Mouse (Mus musculus) CD4-positive, CD25-positive, alpha-beta regulatory T cell, adult 4 months (primary cell): ENCODE measurements around the gene Ncdn. TPM values are rescaled to one million over a fixed set of nuclear protein-coding genes. Genes with fewer than 3 reads are reported as not detected.

Source experiments
- ATAC-seq: one replicate; pipeline ENCODE4 v1.8.0; 2017
- polyA plus RNA-seq, 2 experiments: library from polyadenylated mRNA; unstranded; fragments of 100-300 nt; shearing (Covaris generic); gene quantifications; one replicate each; pipeline ENCODE4 v1.2.1; 2017

The Ncdn gene
- polyA plus RNA-seq, 2 experiments from 2014 or later: 8.7 to 12.1 TPM

GRCm38 (mm10) chr4:126706630-126707438 lies 46.4 kb downstream of the Ncdn start:
- ATAC-seq: no peak

- no peak for ATAC-seq
Observed at GRCm38 (mm10) chr4:126696908-126697307, 56.3 kb downstream of the Ncdn start.

Other genes with a start within 250 kb of the Ncdn start
- under 1 TPM in 1 of 2 experiments, not detected in 1; 0.09 TPM for gene Ago4, start 220.0 kb downstream of the Ncdn start, polyA plus RNA-seq
- 1 to 10 TPM; 3.3 to 4.1 TPM for gene Clspn, start 196.5 kb downstream of the Ncdn start, polyA plus RNA-seq
- gene 5730409E04Rik, start 143.6 kb downstream of the Ncdn start, polyA plus RNA-seq: under 1 TPM; 0.36 to 0.82 TPM
- 100 to 1,000 TPM; 301 to 327 TPM for gene Psmb2, start 75.8 kb downstream of the Ncdn start, polyA plus RNA-seq
- not detected for gene Tfap2e, start 17.2 kb downstream of the Ncdn start, polyA plus RNA-seq
- 10 to 100 TPM; 21.4 to 22.1 TPM for gene AU040320, start 106 bp upstream of the Ncdn start, polyA plus RNA-seq
- gene Zmym4, start 214.7 kb upstream of the Ncdn start, polyA plus RNA-seq: 10 to 100 TPM; 16.3 to 19.7 TPM